Mouse (Mus musculus) C2C12 (cell line): ENCODE data around the gene Gm11627.
"Not testable (repeated sequence)": the region's sequence is repeated elsewhere in the genome, so short reads cannot be mapped to it uniquely, and the experiment has no call there.

Experiments
- CEBPB ChIP-seq: IDR thresholded peaks from one replicate; pipeline ENCODE4 v1.6.1; 2011; ENCODE audit warnings: low read depth, mild to moderate bottlenecking, control low read depth, moderate library complexity
- CTCF ChIP-seq: IDR thresholded peaks from one replicate; pipeline ENCODE4 v1.5.1; 2011; ENCODE audit not compliant: control insufficient read depth, insufficient read depth, insufficient read length

GRCm38 (mm10) chr11:102540286-102540685, 39.0 kb downstream of the Gm11627 start:
- not testable (repeated sequence) for TF ChIP-seq CTCF, CEBPB
